Mouse (Mus musculus) intestine, embryonic 14.5 days (tissue): ENCODE results near the gene Astl. TPM values are rescaled to one million over a fixed set of nuclear protein-coding genes. Genes with fewer than 3 reads are reported as not detected.

Experiments
- ATAC-seq: fragments of 200-750 bp; cut with Nextera tagmentation; replicated peaks from 2 replicates; pipeline ENCODE4 v1.8.0; 2017; ENCODE audit warnings: low read depth, moderate number of reproducible peaks, moderate TSS enrichment, moderate library complexity; ENCODE audit not compliant: low FRiP score, low TSS enrichment
- DNase-seq: peaks from one replicate; pipeline ENCODE4 v3.0.0-alpha.2; 2018; ENCODE audit warnings: low spot score
- H3K27ac ChIP-seq: fragments of 300-500 bp; sonication (generic); 2 replicates; pipeline ENCODE4 v1.5.1; 2014; ENCODE audit warnings: low read depth, mild to moderate bottlenecking, control low read depth
- H3K27me3 ChIP-seq: fragments of 300-500 bp; sonication (generic); replicated peaks from 2 replicates; pipeline ENCODE4 v1.6.1; 2014; ENCODE audit warnings: low read length, control low read depth; ENCODE audit not compliant: control insufficient read depth, insufficient read depth
- H3K36me3 ChIP-seq: fragments of 300-500 bp; sonication (generic); 2 replicates; pipeline ENCODE4 v1.6.1; 2014; ENCODE audit warnings: low read length, control low read depth; ENCODE audit not compliant: control insufficient read depth, insufficient read depth
- H3K4me1 ChIP-seq: fragments of 300-500 bp; sonication (generic); replicated peaks from 2 replicates; pipeline ENCODE4 v1.6.1; 2014; ENCODE audit warnings: low read length, control low read depth, mixed read lengths; ENCODE audit not compliant: control insufficient read depth, insufficient read depth
- H3K4me2 ChIP-seq: fragments of 300-500 bp; sonication (generic); 2 replicates; pipeline ENCODE4 v1.6.1; 2014; ENCODE audit warnings: low read length
- H3K4me3 ChIP-seq: fragments of 300-500 bp; sonication (generic); 2 replicates; pipeline ENCODE4 v1.5.1; 2014; ENCODE audit warnings: low read depth, low read length, control low read depth, mixed read lengths
- H3K9ac ChIP-seq: fragments of 300-500 bp; sonication (generic); 2 replicates; pipeline ENCODE4 v1.6.1; 2014; ENCODE audit warnings: mild to moderate bottlenecking, low read length
- H3K9me3 ChIP-seq: fragments of 300-500 bp; sonication (generic); 2 replicates; pipeline ENCODE4 v1.6.1; 2016; ENCODE audit warnings: low read length, control low read depth; ENCODE audit not compliant: control insufficient read depth
- WGBS: fragments of 180-500 bp; shearing (Covaris S2); extraction: QIAGEN DNeasy Blood & Tissue Kit; methylation state at CpG from one replicate; pipeline ENCODE4 v1.1.7; 2014; 5-methylcytosine and 5-hydroxymethylcytosine counted together
- polyA plus RNA-seq: library from polyadenylated mRNA; unstranded; fragments of >200 nt; fragmentation: Nextera tagmentation; extraction: Ambion mirVana; gene quantifications from 2 replicates; pipeline ENCODE4 v1.2.1, GENCODE M21; 2014

Astl gene
- polyA plus RNA-seq, 1 experiment from 2014 or later: not detected

DNA sequence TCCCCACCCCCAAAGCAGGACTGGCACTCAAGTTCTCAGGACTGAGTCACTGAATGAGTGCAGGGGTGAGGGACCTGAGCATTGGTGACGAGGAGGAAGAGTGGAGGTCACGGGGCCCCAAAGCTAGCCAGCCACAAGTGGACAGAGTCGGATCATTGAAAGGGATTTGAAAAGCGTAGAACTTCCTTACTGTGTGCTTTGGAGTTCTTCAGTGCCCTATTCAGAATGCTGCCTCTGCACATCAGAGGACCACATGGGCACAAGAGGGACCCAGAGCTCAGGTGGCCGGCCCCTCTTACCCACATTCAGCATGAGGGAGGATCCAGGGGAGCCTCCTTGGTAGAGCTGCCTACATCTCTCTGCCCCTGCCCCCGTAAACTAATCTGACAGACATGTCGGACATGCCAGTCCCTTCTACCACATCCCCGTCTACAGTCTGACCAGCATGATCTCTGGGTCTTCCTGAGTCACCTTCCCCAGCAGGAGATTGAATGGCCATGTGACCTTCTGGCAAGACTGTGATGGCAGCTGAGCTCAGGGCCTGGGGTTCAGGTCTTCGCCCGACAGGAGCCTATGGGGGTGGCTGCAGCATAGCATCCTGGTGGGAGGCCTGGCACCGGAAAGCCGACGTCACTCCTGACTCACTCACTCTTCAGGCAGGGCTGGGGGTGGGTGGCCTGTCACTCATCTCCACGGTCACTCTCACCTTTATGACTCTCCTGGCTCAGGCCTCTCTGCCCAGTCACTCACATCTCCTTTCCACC is 5.5 kb upstream of the Astl start:
- no peak for DNase-seq
- no peaks in the 10 kb centered on the region for H3K36me3 ChIP-seq
- no peaks in the 10 kb centered on the region for H3K9me3 ChIP-seq
- H3K27ac ChIP-seq: no peak overlapping the region
- no peak for ATAC-seq
- WGBS: 79% methylated on average over 14 of the region's 14 CpGs
- peaks cover 33% of the 10 kb centered on the region for H3K27me3 ChIP-seq
- H3K9ac ChIP-seq: no peak overlapping the region
- no peak overlapping the region for H3K4me3 ChIP-seq
- 0 out of 2 replicates have a peak, but pooled peaks cover 6% of the 10 kb centered on the region for H3K4me1 ChIP-seq
- H3K4me2 ChIP-seq: no peak overlapping the region

DNA sequence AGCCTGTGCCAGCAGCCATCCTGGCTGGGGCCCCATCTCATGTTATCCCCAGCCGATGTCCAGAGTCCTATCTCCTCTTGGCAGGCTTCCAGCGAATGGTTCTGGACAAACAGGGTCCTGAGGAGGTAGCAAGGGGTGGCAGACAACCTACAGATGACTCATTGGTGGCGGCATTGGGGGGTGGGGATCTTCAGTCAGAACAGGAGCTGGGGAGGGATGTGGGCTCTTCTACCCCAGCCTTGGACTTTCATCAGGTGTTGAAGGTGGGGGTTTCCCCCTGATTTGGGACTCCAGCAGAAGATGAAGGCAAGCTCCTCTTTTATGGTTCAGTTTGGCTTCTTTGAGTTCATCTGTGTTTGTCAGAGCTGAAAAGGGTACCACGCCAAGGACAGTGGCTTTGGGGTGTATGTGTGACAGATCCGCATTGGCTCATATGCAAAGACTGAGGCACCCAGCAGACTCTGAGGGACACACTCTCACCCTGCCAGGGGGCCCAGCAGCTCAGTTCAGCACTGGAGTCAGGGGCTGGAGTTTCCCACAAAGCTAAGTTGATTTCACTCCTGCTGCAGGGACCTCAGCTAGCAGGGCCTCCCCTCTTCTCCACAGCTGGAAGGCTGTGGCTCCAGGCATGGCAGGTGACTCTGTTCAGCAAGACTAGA is 4.4 kb upstream of the Astl start:
- Histone ChIP-seq H3K4me3 (no peak overlapping the region), H3K4me2 (no peak overlapping the region), H3K27ac (no peak overlapping the region), H3K9ac (no peak overlapping the region), H3K27me3 (peaks cover 37% of the 10 kb centered on the region), H3K9me3 (no peaks in the 10 kb centered on the region), H3K36me3 (no peaks in the 10 kb centered on the region), H3K4me1 (0 out of 2 replicates have a peak, but pooled peaks cover 6% of the 10 kb centered on the region)
- ATAC-seq (no peak), DNase-seq (no peak)
- 59% methylated on average over 5 of the region's 5 CpGs for WGBS

DNA sequence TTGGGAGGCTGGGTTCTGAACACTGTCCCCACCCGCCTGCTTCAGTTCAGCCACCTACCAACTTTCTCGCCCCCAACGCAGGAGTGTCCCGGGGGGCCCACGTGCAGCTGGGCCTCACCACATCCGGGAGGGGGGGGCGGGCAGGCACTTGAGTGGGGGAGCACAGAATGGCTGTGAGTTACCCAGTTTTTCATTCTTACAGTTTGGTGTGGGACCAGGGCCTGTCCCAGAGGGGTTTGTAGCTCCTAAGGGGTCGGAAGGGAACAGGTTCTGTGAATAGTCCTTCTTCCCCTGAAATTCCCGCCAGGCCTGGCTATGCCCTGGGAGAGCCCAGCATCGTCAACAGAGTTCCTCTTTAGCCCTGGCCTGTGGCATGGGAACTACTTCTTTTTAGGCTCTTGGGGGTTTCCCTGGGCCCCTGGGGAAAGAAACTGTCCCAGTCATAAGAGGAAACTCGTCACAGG is 3.3 kb upstream of the Astl start:
- Histone ChIP-seq H3K9me3 (no peaks in the 10 kb centered on the region), H3K9ac (no peak overlapping the region), H3K27ac (no peak overlapping the region), H3K4me1 (0 out of 2 replicates have a peak, but pooled peaks cover 6% of the 10 kb centered on the region), H3K36me3 (no peaks in the 10 kb centered on the region), H3K27me3 (peaks cover 37% of the 10 kb centered on the region), H3K4me2 (no peak overlapping the region), H3K4me3 (no peak overlapping the region)
- WGBS: 48% methylated on average over 11 of the region's 11 CpGs
- no peak for ATAC-seq
- no peak for DNase-seq

DNA sequence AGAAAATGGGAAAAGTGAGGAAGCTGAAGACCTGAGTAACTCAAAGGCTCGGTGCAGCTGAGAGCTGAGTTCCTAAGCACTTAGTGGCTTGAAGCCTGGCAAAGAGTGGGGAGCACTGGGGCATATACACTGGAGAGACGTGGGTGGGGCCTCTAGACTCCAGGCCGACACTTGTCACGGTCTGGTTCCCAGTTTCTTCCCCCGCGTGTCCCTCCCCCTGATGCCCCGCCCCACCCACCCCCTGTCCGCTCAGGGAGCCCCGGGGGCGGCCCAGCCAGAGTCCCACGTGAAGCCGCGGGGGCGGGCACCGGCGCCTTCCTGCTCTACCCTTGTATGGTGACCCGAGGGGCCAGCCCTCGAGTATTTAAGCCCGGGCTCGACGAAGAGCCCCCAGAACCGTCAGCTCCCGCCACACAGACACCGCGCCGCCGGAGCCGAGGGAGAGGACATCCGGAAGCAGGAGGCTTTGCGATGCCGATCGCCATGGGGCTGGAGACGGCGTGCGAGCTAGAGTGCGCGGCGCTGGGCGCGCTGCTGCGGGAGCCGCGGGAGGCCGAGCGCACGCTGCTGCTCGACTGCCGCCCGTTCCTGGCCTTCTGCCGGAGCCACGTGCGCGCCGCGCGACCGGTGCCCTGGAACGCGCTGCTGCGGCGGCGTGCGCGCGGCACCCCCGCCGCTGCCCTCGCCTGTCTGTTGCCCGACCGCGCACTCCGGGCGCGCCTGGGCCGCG is 2.5 kb upstream of the Astl start, which contains the start of gene Dusp2:
Dusp2 (plus strand) TSS at position 393 of the 730 bp plus-strand sequence.
- no peaks in the 10 kb centered on the region for H3K9me3 ChIP-seq
- under 1% methylated on average over 76 of the region's 76 CpGs for WGBS
- DNase-seq (peak; percentile 70), ATAC-seq (peak; percentile 67)
- H3K4me2 ChIP-seq: peak within 1 kb of the TSS; percentile 65
- H3K36me3 ChIP-seq: no peaks in the 10 kb centered on the region
- peak within 1 kb of the TSS; percentile 43 for H3K4me3 ChIP-seq
- peak within 1 kb of the TSS; percentile 50 for H3K9ac ChIP-seq
- 0 out of 2 replicates have a peak, but pooled peaks cover 6% of the 10 kb centered on the region for H3K4me1 ChIP-seq
- H3K27me3 ChIP-seq: peaks cover 37% of the 10 kb centered on the region
- H3K27ac ChIP-seq: no peak within 1 kb of the TSS

DNA sequence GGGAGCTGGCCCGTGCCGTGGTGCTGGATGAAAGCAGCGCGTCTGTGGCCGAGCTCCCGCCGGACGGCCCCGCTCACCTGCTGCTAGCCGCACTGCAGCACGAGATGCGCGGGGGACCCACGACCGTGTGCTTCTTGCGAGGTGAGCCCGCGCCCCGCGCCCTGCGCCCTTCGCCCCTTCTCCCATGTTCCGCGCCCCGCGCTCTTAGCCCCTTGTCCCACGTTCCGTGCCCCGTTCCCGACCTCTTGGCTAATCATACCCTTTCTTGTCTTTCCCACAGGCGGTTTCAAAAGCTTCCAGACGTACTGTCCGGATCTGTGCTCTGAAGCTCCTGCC is 2.0 kb upstream of the Astl start:
- WGBS: 4% methylated on average over 33 of the region's 33 CpGs
- H3K27me3 ChIP-seq: peaks cover 37% of the 10 kb centered on the region
- no peak; the same call in 1 of the 2 replicates for ATAC-seq
- DNase-seq: no peak
- H3K36me3 ChIP-seq: no peaks in the 10 kb centered on the region
- H3K9ac ChIP-seq: peak overlapping the region; percentile 50
- H3K4me1 ChIP-seq: 0 out of 2 replicates have a peak, but pooled peaks cover 6% of the 10 kb centered on the region
- H3K4me3 ChIP-seq: peak overlapping the region; percentile 43
- H3K9me3 ChIP-seq: no peaks in the 10 kb centered on the region
- no peak overlapping the region for H3K27ac ChIP-seq
- peak overlapping the region; percentile 65 for H3K4me2 ChIP-seq

DNA sequence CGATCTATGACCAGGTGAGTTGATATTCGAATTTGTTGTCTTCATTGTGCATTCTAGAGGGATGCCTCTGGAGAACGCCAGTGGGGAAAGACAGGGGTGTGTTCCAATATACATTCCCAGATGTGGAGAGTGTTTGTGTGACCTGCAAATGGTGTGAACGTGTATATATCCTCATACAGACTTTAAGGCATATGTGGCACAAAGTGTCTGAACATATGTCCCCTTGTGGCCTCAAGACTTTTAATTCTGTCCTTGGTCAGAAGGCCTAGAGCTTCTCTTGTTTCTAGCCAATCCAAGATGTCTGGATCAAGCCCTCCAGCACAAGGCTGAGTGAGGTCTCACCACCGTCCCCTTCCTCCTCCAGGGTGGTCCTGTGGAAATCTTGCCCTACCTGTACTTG is 1.6 kb upstream of the Astl start:
- H3K4me2 ChIP-seq: peak overlapping the region; percentile 65
- WGBS: 45% methylated on average over 5 of the region's 5 CpGs
- H3K4me3 ChIP-seq: peak overlapping the region; percentile 43
- ATAC-seq (no peak), DNase-seq (no peak)
- no peaks in the 10 kb centered on the region for H3K9me3 ChIP-seq
- H3K4me1 ChIP-seq: 0 out of 2 replicates have a peak, but pooled peaks cover 6% of the 10 kb centered on the region
- peaks cover 37% of the 10 kb centered on the region for H3K27me3 ChIP-seq
- peak overlapping the region; percentile 50; the same call in 1 of the 2 replicates for H3K9ac ChIP-seq
- H3K36me3 ChIP-seq: no peaks in the 10 kb centered on the region
- no peak overlapping the region for H3K27ac ChIP-seq

DNA sequence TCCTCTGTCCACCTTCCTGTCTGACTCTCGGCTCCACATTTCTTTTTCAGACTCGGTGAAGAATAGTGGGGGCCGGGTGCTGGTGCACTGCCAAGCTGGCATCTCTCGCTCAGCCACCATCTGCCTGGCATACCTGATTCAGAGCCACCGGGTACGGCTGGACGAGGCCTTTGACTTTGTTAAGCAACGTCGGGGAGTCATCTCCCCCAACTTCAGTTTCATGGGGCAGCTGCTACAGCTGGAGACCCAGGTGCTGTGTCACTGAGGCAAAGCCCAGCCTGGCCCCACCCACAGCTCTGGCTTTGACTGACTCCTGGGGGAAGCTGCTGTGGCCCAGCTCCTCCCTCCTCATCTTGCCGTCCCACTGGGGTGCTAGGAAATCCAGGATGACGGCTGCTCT is 908 bp upstream of the Astl start:
- peaks cover 37% of the 10 kb centered on the region for H3K27me3 ChIP-seq
- peak overlapping the region; percentile 65; the same call in 1 of the 2 replicates for H3K4me2 ChIP-seq
- H3K4me1 ChIP-seq: 0 out of 2 replicates have a peak, but pooled peaks cover 6% of the 10 kb centered on the region
- H3K9ac ChIP-seq: no peak overlapping the region
- 0 out of 2 replicates have a peak overlapping the region, but pooled peaks have one; percentile 43 for H3K4me3 ChIP-seq
- H3K36me3 ChIP-seq: no peaks in the 10 kb centered on the region
- no peaks in the 10 kb centered on the region for H3K9me3 ChIP-seq
- no peak for ATAC-seq
- 73% methylated on average over 11 of the region's 11 CpGs for WGBS
- no peak for DNase-seq
- no peak overlapping the region for H3K27ac ChIP-seq

DNA sequence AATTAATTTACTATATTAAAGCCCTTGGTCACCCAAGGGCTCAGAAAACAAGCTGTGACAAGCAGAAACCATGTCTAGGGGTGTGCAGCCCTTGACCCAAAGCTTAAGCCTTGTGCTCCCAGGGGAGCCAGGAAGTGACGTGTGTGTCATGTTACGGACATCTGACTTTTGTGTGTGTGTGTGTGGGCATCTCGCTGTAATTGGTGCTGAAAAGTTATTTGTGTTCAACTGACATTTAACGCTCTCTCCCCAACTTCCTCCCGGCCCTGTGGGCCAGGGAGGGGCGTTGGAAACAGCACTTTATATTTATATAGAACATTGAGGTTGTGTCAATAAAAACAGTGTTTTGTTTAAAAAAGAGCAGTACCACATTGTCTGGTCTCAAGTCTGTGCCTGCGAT is 427 bp upstream of the Astl start:
- DNase-seq: no peak
- Histone ChIP-seq H3K4me3 (no peak overlapping the region), H3K4me1 (0 out of 2 replicates have a peak, but pooled peaks cover 6% of the 10 kb centered on the region), H3K27me3 (peaks cover 37% of the 10 kb centered on the region), H3K9me3 (no peaks in the 10 kb centered on the region), H3K36me3 (no peaks in the 10 kb centered on the region), H3K9ac (no peak overlapping the region), H3K27ac (no peak overlapping the region), H3K4me2 (no peak overlapping the region)
- whole genome bisulfite sequencing: 60% methylated on average over 7 of the region's 7 CpGs
- no peak for ATAC-seq
